Mouse (Mus musculus) stomach, embryonic 14.5 days (tissue): ENCODE data around the gene Cbx1. TPM values are rescaled to one million over a fixed set of nuclear protein-coding genes. Genes with fewer than 3 reads are reported as not detected.

Experiments
- ATAC-seq: fragments of 200-750 bp; cut with Nextera tagmentation; 2 replicates; pipeline ENCODE4 v1.8.0; 2017; ENCODE audit warnings: low read depth, moderate TSS enrichment; ENCODE audit not compliant: insufficient number of reproducible peaks, insufficient read depth, low FRiP score
- H3K27ac ChIP-seq: fragments of 300-500 bp; sonication (generic); 2 replicates; pipeline ENCODE4 v1.5.1; 2014; ENCODE audit warnings: mild to moderate bottlenecking, low read length, moderate library complexity, mixed read lengths
- H3K27me3 ChIP-seq: fragments of 300-500 bp; sonication (generic); 2 replicates; pipeline ENCODE4 v1.6.1; 2014; ENCODE audit warnings: low read length, control low read depth, mixed read lengths; ENCODE audit not compliant: control insufficient read depth, insufficient read depth
- H3K36me3 ChIP-seq: fragments of 300-500 bp; sonication (generic); 2 replicates; pipeline ENCODE4 v1.6.1; 2014; ENCODE audit warnings: mild to moderate bottlenecking, control low read depth, low read length, moderate library complexity, mixed read lengths; ENCODE audit not compliant: control insufficient read depth, insufficient read depth
- H3K4me1 ChIP-seq: fragments of 300-500 bp; sonication (generic); 2 replicates; pipeline ENCODE4 v1.6.1; 2014; ENCODE audit warnings: low read length, control low read depth, mixed read lengths; ENCODE audit not compliant: control insufficient read depth, insufficient read depth
- H3K4me2 ChIP-seq: fragments of 300-500 bp; sonication (generic); replicated peaks from 2 replicates; pipeline ENCODE4 v1.6.1; 2014; ENCODE audit warnings: low read depth, low read length, control low read depth
- H3K4me3 ChIP-seq: fragments of 300-500 bp; sonication (generic); 2 replicates; pipeline ENCODE4 v1.5.1; 2014; ENCODE audit warnings: low read depth, low read length, control low read depth
- H3K9ac ChIP-seq: fragments of 300-500 bp; sonication (generic); replicated peaks from 2 replicates; pipeline ENCODE4 v1.6.1; 2014; ENCODE audit warnings: low read depth, mild to moderate bottlenecking, control low read depth, low read length, moderate library complexity, mixed read lengths
- H3K9me3 ChIP-seq: fragments of 300-500 bp; sonication (generic); 2 replicates; pipeline ENCODE4 v1.6.1; 2016; ENCODE audit warnings: low read depth, low read length, control low read depth; ENCODE audit not compliant: control insufficient read depth
- WGBS: fragments of 180-500 bp; shearing (Covaris S2); extraction: QIAGEN DNeasy Blood & Tissue Kit; methylation state at CpG from one replicate; pipeline ENCODE4 v1.1.7; 2014; 5-methylcytosine and 5-hydroxymethylcytosine counted together
- polyA plus RNA-seq: library from polyadenylated mRNA; unstranded; fragments of >200 nt; fragmentation: Nextera tagmentation; extraction: Ambion mirVana; gene quantifications from 2 replicates; pipeline ENCODE4 v1.2.1, GENCODE M21; 2014

Cbx1 gene
- polyA plus RNA-seq, 1 experiment from 2014 or later, result 105 TPM

- Histone ChIP-seq H3K9ac (no peak overlapping the region), H3K27ac (no peak overlapping the region), H3K9me3 (no peaks in the 10 kb centered on the region), H3K4me2 (no peak overlapping the region), H3K4me3 (no peak overlapping the region), H3K27me3 (no peaks in the 10 kb centered on the region), H3K4me1 (no peaks in the 10 kb centered on the region), H3K36me3 (no peaks in the 10 kb centered on the region)
- ATAC-seq, result no peak
- 52% methylated on average over 4 of the region's 4 CpGs for WGBS
Observed at GRCm38 (mm10) chr11:96757421-96757820, 31.5 kb upstream of the Cbx1 start.

DNA sequence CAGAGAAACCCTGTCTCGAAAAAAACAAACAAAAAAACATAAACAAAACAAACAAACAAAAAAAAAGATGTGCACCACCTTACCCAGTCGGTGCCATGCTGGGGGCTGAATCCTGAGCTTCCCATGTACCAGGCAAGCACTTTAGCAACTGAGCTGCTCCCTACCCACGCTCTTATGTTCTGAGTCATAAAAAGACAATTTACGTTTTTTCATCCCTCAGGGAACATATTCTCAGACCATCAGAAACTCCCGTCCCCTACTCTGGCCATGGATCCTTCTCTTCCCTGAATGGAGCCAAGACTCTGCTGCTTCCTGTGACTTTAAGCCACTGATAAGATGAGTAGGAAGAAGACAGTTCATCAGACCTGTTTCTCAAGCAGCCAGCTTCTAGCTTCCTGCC is 30.5 kb upstream of the Cbx1 start:
- Histone ChIP-seq H3K27me3 (no peaks in the 10 kb centered on the region), H3K36me3 (no peaks in the 10 kb centered on the region), H3K9me3 (no peaks in the 10 kb centered on the region), H3K27ac (no peak overlapping the region), H3K4me1 (no peaks in the 10 kb centered on the region), H3K4me2 (no peak overlapping the region), H3K4me3 (no peak overlapping the region), H3K9ac (no peak overlapping the region)
- ATAC-seq, result no peak
- WGBS, result 72% methylated on average over 5 of the region's 5 CpGs

- no peaks in the 10 kb centered on the region for H3K4me1 ChIP-seq
- no peaks in the 10 kb centered on the region for H3K27me3 ChIP-seq
- no peak overlapping the region for H3K9ac ChIP-seq
- H3K4me2 ChIP-seq, result no peak overlapping the region
- H3K4me3 ChIP-seq, result no peak overlapping the region
- no peaks in the 10 kb centered on the region for H3K9me3 ChIP-seq
- no peak for ATAC-seq
- 43% methylated on average over 3 of the region's 3 CpGs for WGBS
- H3K36me3 ChIP-seq, result no peaks in the 10 kb centered on the region
- H3K27ac ChIP-seq, result no peak overlapping the region
Observed at GRCm38 (mm10) chr11:96760042-96760441, 28.9 kb upstream of the Cbx1 start.

- no peaks in the 10 kb centered on the region for H3K4me1 ChIP-seq
- no peak overlapping the region for H3K9ac ChIP-seq
- no peak overlapping the region for H3K27ac ChIP-seq
- 57% methylated on average over 7 of the region's 7 CpGs for WGBS
- no peak overlapping the region for H3K4me2 ChIP-seq
- no peaks in the 10 kb centered on the region for H3K27me3 ChIP-seq
- H3K4me3 ChIP-seq, result no peak overlapping the region
- H3K9me3 ChIP-seq, result no peaks in the 10 kb centered on the region
- no peaks in the 10 kb centered on the region for H3K36me3 ChIP-seq
- no peak for ATAC-seq
Observed at GRCm38 (mm10) chr11:96761984-96762383, 26.9 kb upstream of the Cbx1 start.

DNA sequence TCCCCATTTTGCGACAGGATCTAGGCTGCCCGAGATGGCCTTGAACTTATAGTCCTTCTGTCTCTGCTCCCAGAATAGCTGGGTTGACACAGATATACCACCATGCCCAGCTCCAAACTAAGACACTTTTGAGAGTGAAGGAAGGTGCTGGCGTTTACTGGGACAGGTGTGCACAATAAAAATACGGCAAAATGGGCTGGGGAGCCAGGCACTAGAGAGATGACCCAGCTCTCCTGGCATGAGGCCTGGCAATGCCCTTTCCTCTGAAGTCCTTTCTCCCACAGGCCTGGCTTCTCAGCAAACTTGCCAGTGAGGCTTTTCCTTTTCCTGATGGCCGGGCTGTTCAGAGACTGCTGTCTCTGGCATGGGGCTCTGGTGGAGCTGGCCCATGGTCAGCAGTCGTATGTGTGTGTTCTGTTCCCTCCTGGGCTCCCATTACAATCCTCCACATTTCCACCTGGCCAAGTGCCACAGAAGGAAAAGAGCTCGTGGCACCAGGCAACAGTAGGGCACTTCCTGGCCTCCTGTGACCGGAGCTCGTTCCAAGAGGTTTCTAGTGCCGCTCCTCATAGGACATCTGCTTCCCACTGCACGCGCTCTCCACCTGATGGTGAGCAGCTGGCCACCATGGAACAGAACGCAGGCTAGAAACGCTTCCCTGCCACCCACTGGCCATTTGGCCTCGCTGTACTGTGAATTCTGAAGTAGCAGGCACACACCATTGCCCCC is 26.0 kb upstream of the Cbx1 start:
- no peaks in the 10 kb centered on the region for H3K9me3 ChIP-seq

GRCm38 (mm10) chr11:96764511-96765350 is 24.2 kb upstream of the Cbx1 start:
- Histone ChIP-seq H3K9me3 (no peaks in the 10 kb centered on the region), H3K4me3 (no peak overlapping the region), H3K4me2 (no peak overlapping the region), H3K36me3 (peaks cover 7% of the 10 kb centered on the region), H3K27me3 (no peaks in the 10 kb centered on the region), H3K27ac (no peak overlapping the region; the same call in 1 of the 2 replicates), H3K9ac (no peak overlapping the region), H3K4me1 (0 out of 2 replicates have a peak, but pooled peaks cover 11% of the 10 kb centered on the region)
- no peak for ATAC-seq
- WGBS, result 51% methylated on average over 13 of the region's 13 CpGs

More for the DNA sequence above, 26.0 kb upstream of the Cbx1 start:
- Histone ChIP-seq H3K27ac (no peak overlapping the region), H3K4me2 (no peak overlapping the region), H3K4me1 (0 out of 2 replicates have a peak, but pooled peaks cover 7% of the 10 kb centered on the region), H3K36me3 (no peaks in the 10 kb centered on the region), H3K9ac (no peak overlapping the region), H3K4me3 (no peak overlapping the region), H3K27me3 (no peaks in the 10 kb centered on the region)
- ATAC-seq, result no peak
- WGBS, result 66% methylated on average over 15 of the region's 15 CpGs

DNA sequence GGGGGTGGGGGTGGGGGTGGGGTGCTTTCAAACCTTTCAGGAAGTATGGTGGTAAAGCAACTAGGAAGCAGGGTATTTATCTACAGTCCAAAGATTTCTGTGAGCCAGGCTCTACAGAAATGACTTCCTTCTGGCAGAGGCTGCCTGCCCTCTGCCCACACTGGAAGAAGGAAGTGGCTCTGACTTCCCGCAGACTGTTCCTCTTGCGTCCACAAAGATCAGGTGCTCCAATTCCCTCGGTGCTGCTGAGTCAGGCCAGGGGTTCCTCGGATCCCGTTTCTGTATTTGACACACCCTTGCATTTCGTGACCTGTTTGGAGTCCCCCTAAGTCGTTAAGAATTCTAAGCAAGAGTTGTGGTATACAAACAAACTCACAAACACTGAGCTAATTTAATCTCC is 23.3 kb upstream of the Cbx1 start:
- H3K27ac ChIP-seq, result no peak overlapping the region
- no peak overlapping the region for H3K9ac ChIP-seq
- H3K4me2 ChIP-seq, result no peak overlapping the region
- WGBS, result 61% methylated on average over 7 of the region's 7 CpGs
- no peaks in the 10 kb centered on the region for H3K9me3 ChIP-seq
- H3K4me3 ChIP-seq, result no peak overlapping the region
- H3K27me3 ChIP-seq, result no peaks in the 10 kb centered on the region
- 0 out of 2 replicates have a peak, but pooled peaks cover 11% of the 10 kb centered on the region for H3K4me1 ChIP-seq
- H3K36me3 ChIP-seq, result peaks cover 13% of the 10 kb centered on the region
- no peak for ATAC-seq

DNA sequence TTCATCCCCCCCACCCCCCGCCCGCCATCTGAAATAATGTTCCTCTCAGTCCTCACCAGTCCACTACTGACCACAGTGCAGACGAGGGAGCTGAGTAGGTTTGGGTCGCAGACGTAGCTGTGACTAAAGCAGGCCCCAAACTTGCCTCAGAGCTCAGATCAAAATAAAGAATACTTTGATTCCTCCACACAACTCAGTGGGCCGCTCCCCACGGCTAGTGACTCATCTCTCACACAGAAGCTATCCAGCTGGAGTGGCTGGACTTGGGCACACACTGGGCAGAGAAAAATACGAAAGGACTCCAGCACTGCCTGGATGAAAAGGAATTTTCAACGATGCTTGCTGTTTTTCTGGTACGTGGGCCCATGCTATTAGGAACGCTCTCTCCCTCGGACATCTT is 22.4 kb upstream of the Cbx1 start:
- Histone ChIP-seq H3K27me3 (no peaks in the 10 kb centered on the region), H3K4me2 (no peak overlapping the region), H3K9ac (no peak overlapping the region), H3K4me3 (no peak overlapping the region), H3K9me3 (no peaks in the 10 kb centered on the region), H3K36me3 (peaks cover 15% of the 10 kb centered on the region), H3K27ac (no peak overlapping the region), H3K4me1 (0 out of 2 replicates have a peak, but pooled peaks cover 11% of the 10 kb centered on the region)
- 75% methylated on average over 12 of the region's 12 CpGs for WGBS
- no peak for ATAC-seq
